In the genomic region with DNA sequence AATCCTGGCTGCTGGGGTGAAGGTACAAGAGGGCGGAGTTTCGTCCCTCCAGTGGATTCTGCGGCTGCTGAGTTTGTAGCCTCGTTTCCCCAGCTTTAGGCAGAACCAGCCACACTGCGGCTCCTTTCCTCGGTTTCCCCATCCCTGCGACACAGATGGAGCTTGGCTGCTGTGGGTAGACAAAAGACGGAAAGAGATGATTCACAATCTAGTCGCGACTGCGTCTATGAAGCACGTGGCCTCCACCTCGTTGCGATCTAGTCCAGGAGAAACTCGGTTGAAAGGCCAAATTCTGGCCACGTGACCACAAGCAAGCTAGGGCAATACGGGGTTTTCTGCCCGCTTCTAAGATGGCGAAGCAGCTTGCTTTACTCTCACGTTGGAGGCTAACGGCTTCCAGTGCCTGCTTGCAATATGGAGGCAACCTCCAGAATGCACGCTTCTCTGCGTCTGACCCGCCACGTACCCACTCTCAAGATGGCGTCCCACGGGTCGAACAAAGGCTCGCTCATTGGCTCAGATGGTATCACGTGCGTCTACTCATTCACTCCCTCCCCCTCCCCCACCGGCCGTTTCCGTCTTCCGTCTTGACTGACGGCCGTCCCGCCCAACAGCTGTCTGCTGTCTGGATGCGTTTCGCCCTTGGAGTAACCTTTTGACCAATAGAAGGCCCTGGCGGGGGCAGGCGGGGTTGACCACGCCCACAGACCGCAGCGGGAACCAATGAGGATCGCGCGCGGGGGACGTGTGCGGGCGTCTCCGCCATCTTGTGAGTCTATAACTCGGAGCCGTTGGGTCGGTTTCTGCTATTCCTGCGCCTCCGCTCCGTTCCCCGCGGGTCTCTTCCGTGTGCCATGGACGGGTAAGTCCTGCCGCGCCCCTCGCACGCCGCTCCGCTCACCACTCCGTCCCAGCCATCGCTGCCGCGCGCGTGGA, we compare ENCODE assay signal across 8 mouse cellular contexts. TPM values are rescaled to one million over a fixed set of nuclear protein-coding genes. Genes with fewer than 3 reads are reported as not detected.
DNase-seq lines count a peak whose midpoint lies in the region; ATAC-seq and TF ChIP-seq lines count a peak whose summit lies in the region.

A gene (plus strand): TSS at position 568 of the 936 bp plus-strand sequence.

- H3K27ac ChIP-seq in MEL (ENCODE audit: control insufficient read depth, low read depth, low read length) = peak within 1 kb of the TSS; percentile 99
- H3K27ac ChIP-seq in cerebellum, adult 2 months (ENCODE audit: insufficient read depth, low read length) = peak within 1 kb of the TSS; percentile 87
- peak within 1 kb of the TSS; percentile 98 for H3K27ac ChIP-seq in forebrain, postnatal 0 days (ENCODE audit: low read depth, low read length)
- H3K27ac ChIP-seq in lung, embryonic 15.5 days = peak within 1 kb of the TSS; percentile 100

- peak within 1 kb of the TSS; percentile 77 to 99 for H3K4me3 ChIP-seq in MEL (ENCODE audit: control insufficient read depth in 1 of 2, insufficient read depth in 1 of 2, low read depth in 2 of 2, low read length in 2 of 2)
- H3K4me3 ChIP-seq in cerebellum, adult 2 months (replicated peaks; ENCODE audit: insufficient read depth, low read depth, low read length) = peak within 1 kb of the TSS; percentile 79
- peak within 1 kb of the TSS; percentile 89 for H3K4me3 ChIP-seq in forebrain, postnatal 0 days (ENCODE audit: low read depth, low read length)
- H3K4me3 ChIP-seq in lung, embryonic 15.5 days = peak within 1 kb of the TSS; percentile 72

- H3K9ac ChIP-seq in MEL (ENCODE audit: control insufficient read depth, low read depth, low read length, poor library complexity, severe bottlenecking) = peak within 1 kb of the TSS; percentile 100
- peak within 1 kb of the TSS; percentile 99 for H3K9ac ChIP-seq in forebrain, postnatal 0 days
- peak within 1 kb of the TSS; percentile 92 for H3K9ac ChIP-seq in lung, embryonic 15.5 days

- peak; percentile 100 for DNase-seq in MEL (ENCODE audit: low read depth, low spot score)
- DNase-seq in cerebellum, adult 2 months = peak; percentile 99 to 100
- DNase-seq in forebrain, postnatal 0 days = peak; percentile 100
- peak; percentile 99 for DNase-seq in heart, postnatal 4 days
- peak; percentile 99 to 100 for DNase-seq in layer of hippocampus, adult 8-10 months (ENCODE audit: low spot score in 2 of 2)
- peak; percentile 99 for DNase-seq in ovary, adult 18-20 months (ENCODE audit: low spot score)
- peak; percentile 100 for DNase-seq in thymus, postnatal 0 days (ENCODE audit: low spot score)

- no peak for TF ChIP-seq CTCF in MEL (IDR thresholded peaks at IDR 0.05 in 2 of 3, conservative IDR thresholded peaks at IDR 0.05 in 1 of 3; ENCODE audit: control insufficient read depth in 1 of 3, insufficient read depth in 1 of 3, low read depth in 2 of 3, low read length in 3 of 3, poor library complexity in 1 of 3, severe bottlenecking in 1 of 3)
- no peak for TF ChIP-seq CTCF in cerebellum, adult 2 months (IDR thresholded peaks at IDR 0.05; ENCODE audit: borderline replicate concordance, insufficient read depth, low read depth, low read length)
- 0 out of 2 replicates have a peak, but pooled peaks have one; percentile 2 for TF ChIP-seq CTCF in forebrain, postnatal 0 days (IDR thresholded peaks at IDR 0.05; ENCODE audit: low read depth)

- TF ChIP-seq POLR2A in MEL (IDR thresholded peaks at IDR 0.05; ENCODE audit: control insufficient read depth in 1 of 2, insufficient read depth in 1 of 2, low read depth in 1 of 2, low read length in 2 of 2, poor library complexity in 1 of 2) = peak; percentile 92
- peak; percentile 81 for TF ChIP-seq POLR2A in cerebellum, adult 2 months (IDR thresholded peaks at IDR 0.05; ENCODE audit: borderline replicate concordance, insufficient read depth, low read length)

- no peaks in the 10 kb centered on the region for H3K27me3 ChIP-seq in MEL (ENCODE audit: control insufficient read depth in 1 of 2, insufficient read depth in 2 of 2, low read length in 2 of 2)
- no peaks in the 10 kb centered on the region for H3K27me3 ChIP-seq in cerebellum, adult 2 months (ENCODE audit: control insufficient read depth, insufficient read depth, low read length)
- no peaks in the 10 kb centered on the region for H3K27me3 ChIP-seq in forebrain, postnatal 0 days (ENCODE audit: insufficient read depth, low read length)
- H3K27me3 ChIP-seq in lung, embryonic 15.5 days = no peaks in the 10 kb centered on the region

- ATAC-seq in forebrain, postnatal 0 days = peak; percentile 95
- peak; percentile 89 for ATAC-seq in lung, embryonic 15.5 days (ENCODE audit: borderline replicate concordance, extremely low read depth, low FRiP score, low TSS enrichment)

- TF ChIP-seq EP300 in MEL (IDR thresholded peaks at IDR 0.05; ENCODE audit: low read depth in 1 of 2, low read length in 2 of 2) = peak in 1 of 2 experiments; percentile 67; a peak in 2 of 4 replicates

- no peaks in the 10 kb centered on the region for H3K9me3 ChIP-seq in MEL (replicated peaks; ENCODE audit: insufficient read depth, low read length)
- no peaks in the 10 kb centered on the region for H3K9me3 ChIP-seq in forebrain, postnatal 0 days (ENCODE audit: low read length)
- no peaks in the 10 kb centered on the region for H3K9me3 ChIP-seq in lung, embryonic 15.5 days

- peak within 1 kb of the TSS; percentile 82 for H3K4me2 ChIP-seq in forebrain, postnatal 0 days (ENCODE audit: low read depth)
- peak within 1 kb of the TSS; percentile 86 for H3K4me2 ChIP-seq in lung, embryonic 15.5 days

- H3K79me2 ChIP-seq in MEL (ENCODE audit: control insufficient read depth, insufficient read depth, low read length, poor library complexity) = peaks cover 64% of the 10 kb centered on the region

- H3K4me1 ChIP-seq in MEL (ENCODE audit: control insufficient read depth in 1 of 2, insufficient read depth in 2 of 2, low read length in 2 of 2) = peaks cover 5 to 42% of the 10 kb centered on the region in 2 experiments
- peaks cover 32% of the 10 kb centered on the region for H3K4me1 ChIP-seq in cerebellum, adult 2 months (ENCODE audit: control insufficient read depth, insufficient read depth, low read length)
- peaks cover 42% of the 10 kb centered on the region for H3K4me1 ChIP-seq in forebrain, postnatal 0 days (ENCODE audit: insufficient read depth)
- peaks cover 58% of the 10 kb centered on the region for H3K4me1 ChIP-seq in lung, embryonic 15.5 days

- TF ChIP-seq RAD21 in MEL (IDR thresholded peaks at IDR 0.05; ENCODE audit: low read depth, low read length) = no peak

- peaks cover 3 to 33% of the 10 kb centered on the region in 2 experiments for H3K36me3 ChIP-seq in MEL (ENCODE audit: control insufficient read depth in 1 of 2, insufficient read depth in 2 of 2, low read length in 2 of 2)
- peaks cover 9% of the 10 kb centered on the region for H3K36me3 ChIP-seq in forebrain, postnatal 0 days (ENCODE audit: insufficient read depth)
- H3K36me3 ChIP-seq in lung, embryonic 15.5 days = peaks cover 14% of the 10 kb centered on the region

- WGBS in cerebellum, adult 2 months = under 1% methylated on average over 75 of the region's 75 CpGs
- WGBS in forebrain, postnatal 0 days = 1% methylated on average over 75 of the region's 75 CpGs
- WGBS in lung, embryonic 15.5 days = under 1% methylated on average over 75 of the region's 75 CpGs

TF ChIP-seq in MEL, 35 proteins besides CTCF, POLR2A, EP300 and RAD21 (continues in another document):
- TF ChIP-seq MAZ (IDR thresholded peaks at IDR 0.05; ENCODE audit: low read depth, low read length) (peak; percentile 90), KAT2A (conservative IDR thresholded peaks at IDR 0.05; ENCODE audit: low read depth, low read length) (peak; percentile 58; the same call in 1 of the 2 replicates), MYC (IDR thresholded peaks at IDR 0.05; ENCODE audit: low read depth, low read length) (peak; percentile 100), TAL1 (IDR thresholded peaks at IDR 0.05; ENCODE audit: low read length) (no peak), RCOR1 (IDR thresholded peaks at IDR 0.05; ENCODE audit: low read depth, low read length) (peak; percentile 41; the same call in 1 of the 2 replicates), SIN3A (IDR thresholded peaks at IDR 0.05; ENCODE audit: low read length) (peak; percentile 67; the same call in 1 of the 2 replicates), TCF12 (IDR thresholded peaks at IDR 0.05; ENCODE audit: low read depth, low read length) (peak; percentile 50), MAFK (IDR thresholded peaks at IDR 0.05; ENCODE audit: borderline replicate concordance, low read depth, low read length) (no peak), MYB (IDR thresholded peaks at IDR 0.05; ENCODE audit: low read depth, low read length) (peak; percentile 86), CHD2 (IDR thresholded peaks at IDR 0.05; ENCODE audit: low read length) (peak; percentile 94), TBP (IDR thresholded peaks at IDR 0.05; ENCODE audit: low read depth, low read length) (peak; percentile 94), ELF1 (IDR thresholded peaks at IDR 0.05; ENCODE audit: low read depth, low read length) (peak; percentile 91), HCFC1 (IDR thresholded peaks at IDR 0.05; ENCODE audit: low read depth, low read length) (peak; percentile 90), NRF1 (IDR thresholded peaks at IDR 0.05; ENCODE audit: insufficient read depth, low read depth, low read length, poor library complexity, severe bottlenecking) (peak; percentile 37), CHD1 (IDR thresholded peaks at IDR 0.05; ENCODE audit: low read depth, low read length) (peak; percentile 23; the same call in 1 of the 2 replicates), MAX (IDR thresholded peaks at IDR 0.05; ENCODE audit: low read length) (peak; percentile 99), POLR2AphosphoS5 (IDR thresholded peaks at IDR 0.05; ENCODE audit: borderline replicate concordance, low read depth, low read length) (peak; percentile 57; the same call in 1 of the 2 replicates), USF1 (IDR thresholded peaks at IDR 0.05; ENCODE audit: low read depth, low read length) (peak; percentile 94), MEF2A (IDR thresholded peaks at IDR 0.05; ENCODE audit: extremely low read depth, insufficient replicate concordance, low read depth, low read length, poor library complexity, severe bottlenecking) (no peak), ETS1 (IDR thresholded peaks at IDR 0.05; ENCODE audit: low read depth, low read length) (no peak; the same call in 1 of the 2 replicates)

RNA-seq across cellular contexts. Expression of the gene that starts here (rescaled TPM):
- total RNA-seq in MEL (2012; rRNA removed) = 301 and 316 TPM in 2 replicates
- polyA plus RNA-seq in MEL (2012; ENCODE audit: insufficient read depth in 1 of 2, insufficient read length in 2 of 2, low read depth in 1 of 2, low replicate concordance in 2 of 2, missing spikeins in 1 of 2) = 100 to 1,000 TPM; 329 to 837 TPM
- 64.2 and 68.6 TPM in 2 replicates for polyA plus RNA-seq in cerebellum, adult 2 months (2012; rRNA removed)
- 92.9 and 97.3 TPM in 2 replicates for total RNA-seq in forebrain, postnatal 0 days (2014; rRNA removed)
- 53.7 and 55.7 TPM in 2 replicates for polyA plus RNA-seq in forebrain, postnatal 0 days (2015; fragmentation: Nextera tagmentation; extraction: Ambion mirVana)
- 100 to 1,000 TPM; 167 to 182 TPM for total RNA-seq in heart, postnatal 4 days (2021)
- total RNA-seq in layer of hippocampus, adult 8-10 months (2022) = 10 to 100 TPM; 67.7 to 76.4 (median 73.7) TPM
- 367 and 368 TPM in 2 replicates for polyA plus RNA-seq in lung, embryonic 15.5 days (2015; fragmentation: Nextera tagmentation; extraction: Ambion mirVana)
- polyA plus RNA-seq in thymus, postnatal 0 days (2015; fragmentation: Nextera tagmentation; extraction: Ambion mirVana) = 217 and 246 TPM in 2 replicates

Comparison
In these comparisons a context has a peak if more than half of its experiments do, and no peak if none do; other contexts are left out.
1. Peak in every context shown above with its lines: DNase-seq, ATAC-seq, H3K4me3 ChIP-seq and H3K27ac ChIP-seq.